Mouse (Mus musculus): ENCODE measurements around the gene Chd1. TPM values are rescaled to one million over a fixed set of nuclear protein-coding genes. Genes with fewer than 3 reads are reported as not detected.

The Chd1 gene
- total RNA-seq, 1 experiment from 2014 or later = 81.8 TPM

- no peak for ATAC-seq (replicated peaks in 1 of 2; ENCODE audit: insufficient read depth in 1 of 2, low FRiP score in 2 of 2, low TSS enrichment in 1 of 2, low read depth in 1 of 2, poor library complexity in 2 of 2, severe bottlenecking in 2 of 2)
These were observed 116.9 kb downstream of the Chd1 start for GRCm38 (mm10) chr17:15821706-15822105.

Other genes starting within 250 kb of the Chd1 start
- gene Psmb1, start 205.2 kb upstream of the Chd1 start, total RNA-seq (2017) = 118 and 200 TPM in 2 replicates
- gene Tbp, start 205.1 kb upstream of the Chd1 start, total RNA-seq (2017) = 63.6 and 76.7 TPM in 2 replicates
- 89.3 and 109 TPM in 2 replicates for gene Pdcd2, start 177.7 kb upstream of the Chd1 start, total RNA-seq (2017)
- 4.4 and 7.3 TPM in 2 replicates for gene Prdm9, start 140.6 kb upstream of the Chd1 start, total RNA-seq (2017)
- 0.69 and 0.99 TPM in 2 replicates for gene Rgmb, start 126.1 kb downstream of the Chd1 start, total RNA-seq (2017)

Measured in hematopoietic stem cell, adult 5-6 weeks (primary cell).